Mouse (Mus musculus) gastrocnemius, adult 18-20 months (tissue): ENCODE results near the gene Aqp2. TPM values are rescaled to one million over a fixed set of nuclear protein-coding genes. Genes with fewer than 3 reads are reported as not detected.

ENCODE experiments used
- DNase-seq: peaks from one replicate; pipeline ENCODE4 v3.0.0; 2021; ENCODE audit warnings: low spot score
- total RNA-seq, 2 experiments: library from RNA; stranded (reverse); gene quantifications; 2 replicates each; pipeline ENCODE4 v1.2.3; 2021

The Aqp2 gene
- total RNA-seq, 2 experiments from 2014 or later = not detected

GRCm38 (mm10) chr15:99618595-99618994 is 39.7 kb downstream of the Aqp2 start:
- DNase-seq = no peak

GRCm38 (mm10) chr15:99619821-99620220 is 41.0 kb downstream of the Aqp2 start:
- DNase-seq = no peak

GRCm38 (mm10) chr15:99622063-99622462 is 43.2 kb downstream of the Aqp2 start:
- no peak for DNase-seq

- no peak for DNase-seq
Observed at GRCm38 (mm10) chr15:99631618-99632017, 52.8 kb downstream of the Aqp2 start.

Other genes starting within 250 kb of the Aqp2 start
- gene Fmnl3, start 208.6 kb upstream of the Aqp2 start, total RNA-seq = 1 to 10 TPM; 4.2 to 7.7 TPM
- gene Tmbim6, start 186.2 kb upstream of the Aqp2 start, total RNA-seq = 100 to 1,000 TPM; 197 to 208 TPM
- 1 to 10 TPM; 1.6 to 1.9 TPM for gene Nckap5l, start 121.3 kb upstream of the Aqp2 start, total RNA-seq
- gene Bcdin3d, start 104.3 kb upstream of the Aqp2 start, total RNA-seq = 1 to 10 TPM; 4.2 to 5.1 TPM
- gene Faim2, start 50.9 kb upstream of the Aqp2 start, total RNA-seq = under 1 TPM in 1 of 2 experiments, not detected in 1; 0.12 TPM
- under 1 TPM in 1 of 2 experiments, not detected in 1; 0.30 TPM for gene Aqp5, start 11.7 kb downstream of the Aqp2 start, total RNA-seq
- not detected for gene Aqp6, start 22.3 kb downstream of the Aqp2 start, total RNA-seq
- under 1 TPM; 0.57 to 0.69 TPM for gene Racgap1, start 72.6 kb downstream of the Aqp2 start, total RNA-seq
- under 1 TPM in 1 of 2 experiments, not detected in 1; 0.11 TPM for gene Asic1, start 91.3 kb downstream of the Aqp2 start, total RNA-seq
- 1 to 10 TPM; 5.8 to 7.4 TPM for gene Smarcd1, start 123.1 kb downstream of the Aqp2 start, total RNA-seq
- gene Gm17349, start 126.4 kb downstream of the Aqp2 start, total RNA-seq = not detected
- 100 to 1,000 TPM; 366 to 449 TPM for gene Gpd1, start 138.5 kb downstream of the Aqp2 start, total RNA-seq
- 100 to 1,000 TPM; 139 to 156 TPM for gene Cox14, start 146.6 kb downstream of the Aqp2 start, total RNA-seq
- 1 to 10 TPM; 2.9 to 6.2 TPM for gene Cers5, start 193.8 kb downstream of the Aqp2 start, total RNA-seq